Mouse (Mus musculus) E14TG2a.4 (cell line): ENCODE measurements around the gene Vmn1r65.

Experiments
- CTCF ChIP-seq: conservative IDR thresholded peaks from 2 replicates; pipeline ENCODE4 v1.5.1; 2014; ENCODE audit warnings: low read length
- POU5F1 ChIP-seq: IDR thresholded peaks from 2 replicates; pipeline ENCODE4 v1.6.1; 2014; ENCODE audit warnings: low read length, borderline replicate concordance

GRCm38 (mm10) chr7:6010910-6011309 lies at the start of gene Vmn1r65:
- TF ChIP-seq CTCF (no peak), POU5F1 (no peak)
